Mouse (Mus musculus) thymus, adult 2 months (tissue): Measurements from ENCODE around the gene Siglecf. TPM values are rescaled to one million over a fixed set of nuclear protein-coding genes. Genes with fewer than 3 reads are reported as not detected.
A peak's percentile ranks its signal among the peaks of the same experiment; 100 is the strongest.

Experiments
- DNase-seq: peaks from one replicate; pipeline ENCODE4 v3.0.0; 2021
- H3K27ac ChIP-seq: fragments of 200-500 bp; 2 replicates; pipeline ENCODE4 v1.5.1; 2012; ENCODE audit warnings: low read length, control low read depth; ENCODE audit not compliant: control insufficient read depth, insufficient read depth
- H3K27me3 ChIP-seq: fragments of 200-500 bp; 2 replicates; pipeline ENCODE4 v1.6.1; 2012; ENCODE audit warnings: mild to moderate bottlenecking, low read length, moderate library complexity, mixed read lengths; ENCODE audit not compliant: control insufficient read depth, insufficient read depth
- H3K36me3 ChIP-seq: fragments of 200-500 bp; 2 replicates; pipeline ENCODE4 v1.6.1; 2012; ENCODE audit warnings: mild to moderate bottlenecking, low read length, moderate library complexity; ENCODE audit not compliant: control insufficient read depth, insufficient read depth
- H3K4me1 ChIP-seq: fragments of 200-500 bp; replicated peaks from 2 replicates; pipeline ENCODE4 v1.6.1; 2012; ENCODE audit warnings: low read length; ENCODE audit not compliant: control insufficient read depth, insufficient read depth
- H3K4me3 ChIP-seq: fragments of 200-500 bp; 2 replicates; pipeline ENCODE4 v1.5.1; 2012; ENCODE audit warnings: mild to moderate bottlenecking, low read length, control low read depth, moderate library complexity; ENCODE audit not compliant: control insufficient read depth, insufficient read depth
- CTCF ChIP-seq: fragments of 200-500 bp; IDR thresholded peaks from 2 replicates; pipeline ENCODE4 v1.5.1; 2012; ENCODE audit warnings: mild to moderate bottlenecking, control low read depth, low read length, moderate library complexity, borderline replicate concordance; ENCODE audit not compliant: control insufficient read depth, poor library complexity, insufficient read depth; ENCODE audit errors: extremely low read depth
- POLR2A ChIP-seq: fragments of 200-500 bp; IDR thresholded peaks from 2 replicates; pipeline ENCODE4 v1.6.1; 2012; ENCODE audit warnings: mild to moderate bottlenecking, low read length, control low read depth, moderate library complexity; ENCODE audit not compliant: control insufficient read depth, poor library complexity, insufficient read depth; ENCODE audit errors: extremely low read depth
- WGBS: fragments of 180-500 bp; shearing (Covaris S2); methylation state at CpG from one replicate; pipeline ENCODE4 v1.1.7; 2018; 5-methylcytosine and 5-hydroxymethylcytosine counted together
- polyA plus RNA-seq: library from polyadenylated mRNA; depleted of rRNA; stranded (reverse); fragments of >200 nt; gene quantifications from 2 replicates; pipeline ENCODE4 v1.2.3, GENCODE M21; 2012; rRNA removed

Gene Siglecf
- 1.5 and 2.0 TPM in 2 replicates for polyA plus RNA-seq

- H3K27ac ChIP-seq, result no peak within 1 kb of the TSS
- H3K4me1 ChIP-seq, result no peaks in the 10 kb centered on the region
- H3K36me3 ChIP-seq, result no peaks in the 10 kb centered on the region
- no peak for DNase-seq
- 43% methylated on average over 3 of the region's 3 CpGs for WGBS
- no peak for TF ChIP-seq CTCF
- TF ChIP-seq POLR2A, result no peak
- H3K4me3 ChIP-seq, result no peak within 1 kb of the TSS
- H3K27me3 ChIP-seq, result no peaks in the 10 kb centered on the region
Measured at GRCm38 (mm10) chr7:43351154-43351553, at the start of gene Siglecf. Gene Siglecf (plus strand): TSS chr7:43351341.

GRCm38 (mm10) chr7:43305235-43305634 is 45.9 kb upstream of the Siglecf start:
- Histone ChIP-seq H3K4me1 (no peaks in the 10 kb centered on the region), H3K4me3 (no peak overlapping the region), H3K27me3 (no peaks in the 10 kb centered on the region)

GRCm38 (mm10) chr7:43309069-43309468 is 42.1 kb upstream of the Siglecf start:
- no peak overlapping the region for H3K4me3 ChIP-seq
- peaks cover 11% of the 10 kb centered on the region; the same call in 1 of the 2 replicates for H3K36me3 ChIP-seq
- no peak overlapping the region for H3K27ac ChIP-seq
- TF ChIP-seq CTCF (no peak), POLR2A (no peak)
- 0 out of 2 replicates have a peak, but pooled peaks cover 2% of the 10 kb centered on the region for H3K4me1 ChIP-seq
- H3K27me3 ChIP-seq, result no peaks in the 10 kb centered on the region
- WGBS, result 87% methylated on average over 2 of the region's 2 CpGs
- no peak for DNase-seq

More at GRCm38 (mm10) chr7:43305235-43305634, 45.9 kb upstream of the Siglecf start:
- 42% methylated on average over 3 of the region's 3 CpGs for WGBS
- DNase-seq, result no peak
- Histone ChIP-seq H3K36me3 (peaks cover 26% of the 10 kb centered on the region), H3K27ac (no peak overlapping the region)
- TF ChIP-seq CTCF (no peak), POLR2A (no peak)

- Histone ChIP-seq H3K4me1 (0 out of 2 replicates have a peak, but pooled peaks cover 2% of the 10 kb centered on the region), H3K36me3 (peaks cover 11% of the 10 kb centered on the region; the same call in 1 of the 2 replicates), H3K27ac (no peak overlapping the region), H3K27me3 (no peaks in the 10 kb centered on the region), H3K4me3 (no peak overlapping the region)
- 85% methylated on average over 6 of the region's 6 CpGs for WGBS
- no peak for TF ChIP-seq CTCF
- TF ChIP-seq POLR2A, result no peak
- DNase-seq, result no peak
Measured at GRCm38 (mm10) chr7:43311632-43312031, 39.5 kb upstream of the Siglecf start.

GRCm38 (mm10) chr7:43312386-43313012 is 38.6 kb upstream of the Siglecf start:
- 2% methylated on average over 32 of the region's 32 CpGs for WGBS
- H3K4me3 ChIP-seq, result peak overlapping the region; percentile 84
- DNase-seq, result no peak
- peak overlapping the region; percentile 12 for H3K27ac ChIP-seq
- peaks cover 11% of the 10 kb centered on the region; the same call in 1 of the 2 replicates for H3K36me3 ChIP-seq
- no peak for TF ChIP-seq CTCF
- no peak for TF ChIP-seq POLR2A
- no peaks in the 10 kb centered on the region for H3K27me3 ChIP-seq
- H3K4me1 ChIP-seq, result 0 out of 2 replicates have a peak, but pooled peaks cover 2% of the 10 kb centered on the region

GRCm38 (mm10) chr7:43313013-43313428 is 38.1 kb upstream of the Siglecf start, which contains the start of gene Zfp715:
Gene Zfp715 (minus strand): TSS chr7:43313294.
- TF ChIP-seq POLR2A (peak; percentile 45; the same call in 1 of the 2 replicates), CTCF (no peak)
- under 1% methylated on average over 33 of the region's 33 CpGs for WGBS

GRCm38 (mm10) chr7:43326223-43326780 is 24.8 kb upstream of the Siglecf start:
- Histone ChIP-seq H3K4me3 (no peak overlapping the region), H3K27me3 (no peaks in the 10 kb centered on the region), H3K36me3 (no peaks in the 10 kb centered on the region), H3K27ac (no peak overlapping the region), H3K4me1 (no peaks in the 10 kb centered on the region)
- WGBS, result 76% methylated on average over 10 of the region's 10 CpGs
- no peak for DNase-seq
- TF ChIP-seq CTCF (no peak), POLR2A (no peak)

More at GRCm38 (mm10) chr7:43313013-43313428, 38.1 kb upstream of the Siglecf start, which contains the start of gene Zfp715:
- no peaks in the 10 kb centered on the region for H3K27me3 ChIP-seq
- H3K4me3 ChIP-seq, result peak within 1 kb of the TSS; percentile 84
- peak within 1 kb of the TSS; percentile 12 for H3K27ac ChIP-seq
- H3K36me3 ChIP-seq, result peaks cover 6% of the 10 kb centered on the region; the same call in 1 of the 2 replicates
- 0 out of 2 replicates have a peak, but pooled peaks cover 2% of the 10 kb centered on the region for H3K4me1 ChIP-seq
- peak; percentile 81 for DNase-seq
